Mouse (Mus musculus) layer of hippocampus, adult 9-10 months (tissue): ENCODE results near the gene Dock3.

ENCODE experiments used
- DNase-seq: peaks from one replicate; pipeline ENCODE4 v3.0.0; 2022; ENCODE audit warnings: low spot score

The Dock3 gene

DNA sequence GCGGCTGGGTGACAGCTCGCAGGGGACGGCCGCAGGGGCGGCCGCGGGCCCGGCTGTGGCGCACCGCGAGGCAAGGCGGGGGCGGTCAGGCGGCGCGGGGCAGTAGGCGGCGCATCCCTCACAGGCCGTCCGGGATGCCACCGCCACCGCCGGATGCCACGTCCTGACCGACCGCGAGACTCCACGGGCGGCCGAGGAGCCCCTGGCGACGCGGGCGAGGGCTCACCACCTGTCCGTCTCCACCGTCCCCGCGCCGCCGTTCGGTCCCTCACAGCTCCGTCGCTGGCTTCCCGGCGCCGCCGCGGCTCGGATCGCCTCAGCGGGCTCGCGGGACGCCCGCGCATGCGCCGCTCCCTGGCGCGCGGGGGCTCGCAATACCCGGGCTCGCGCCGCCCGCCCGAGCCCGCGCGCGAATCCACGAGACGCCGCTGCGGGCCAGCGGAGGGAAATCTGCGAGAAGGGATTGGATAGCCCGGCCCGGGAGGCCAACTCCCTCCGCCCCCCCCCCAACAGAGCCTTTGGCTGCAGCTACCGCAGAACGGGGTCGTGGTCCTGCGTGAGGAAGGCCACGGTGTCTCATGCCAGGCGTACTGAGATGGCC is at the start of gene Dock3:
Gene Dock3 (minus strand): TSS at position 371 of the 601 bp plus-strand sequence.
- no peak for DNase-seq

GRCm38 (mm10) chr9:107280322-107281027 is 48.8 kb upstream of the Dock3 start:
- DNase-seq, result no peak

- DNase-seq, result no peak
Measured at GRCm38 (mm10) chr9:107279378-107280321, 47.9 kb upstream of the Dock3 start.

DNA sequence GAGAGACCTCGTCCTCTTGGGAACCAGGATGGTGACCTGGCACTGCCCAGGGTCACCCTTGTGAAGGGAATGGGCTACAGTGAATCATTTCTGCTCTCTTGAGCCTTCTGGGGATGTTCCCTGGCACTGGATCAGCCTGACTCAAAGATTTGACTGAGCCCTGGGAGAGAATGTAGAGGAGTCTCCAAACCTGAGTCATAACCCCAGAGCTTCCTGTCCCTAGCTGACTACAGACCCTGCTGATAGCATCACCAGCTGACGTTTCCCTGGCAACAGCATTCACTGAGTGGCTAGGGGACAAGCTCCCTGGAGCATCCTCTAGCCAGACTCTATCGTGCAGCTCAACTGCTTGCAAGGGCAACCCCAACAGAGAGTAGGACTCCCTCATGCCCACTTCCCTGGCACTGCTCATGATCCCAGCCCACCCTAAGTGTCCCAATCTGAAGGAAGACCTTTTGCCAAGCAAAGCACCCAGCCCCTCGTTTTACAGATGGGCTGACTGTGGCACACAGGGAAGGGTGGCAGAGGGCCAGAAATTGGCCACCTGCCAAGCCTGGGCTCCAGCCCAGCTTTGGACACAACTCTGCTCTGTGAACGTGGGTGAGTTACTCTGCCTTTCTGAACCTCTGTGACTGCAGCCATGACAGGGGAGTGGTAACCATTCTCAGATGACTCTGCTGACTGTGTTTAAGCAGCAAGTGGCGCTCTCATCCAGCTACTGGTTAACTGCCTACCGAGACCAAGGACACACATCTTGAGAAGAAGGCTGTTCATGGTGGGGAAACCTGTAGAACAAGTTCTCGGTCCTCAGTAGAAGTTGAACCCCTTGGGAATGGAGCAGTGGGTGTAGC is 47.0 kb upstream of the Dock3 start:
- DNase-seq, result no peak

- DNase-seq, result no peak
Measured at GRCm38 (mm10) chr9:107278126-107278525, 46.4 kb upstream of the Dock3 start.

DNA sequence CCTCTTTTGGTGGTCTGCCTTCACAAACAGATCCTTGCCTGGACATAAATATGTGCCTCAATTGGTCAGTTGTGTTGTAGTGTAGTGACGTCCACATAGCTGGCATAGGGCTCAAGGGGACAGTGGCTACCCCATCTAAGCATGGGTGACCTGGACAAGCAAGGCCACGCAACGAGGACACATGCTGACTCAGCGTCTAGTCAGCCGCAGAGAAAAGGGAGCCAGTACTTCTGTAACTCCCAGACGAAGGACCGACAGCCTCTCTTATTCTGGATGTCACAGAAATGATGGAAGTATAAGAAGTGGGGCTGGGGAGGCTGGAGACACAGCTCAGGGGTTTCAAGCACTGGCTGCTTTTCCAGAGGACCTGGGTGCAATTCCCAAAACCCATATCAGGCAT is 45.9 kb upstream of the Dock3 start:
- DNase-seq, result no peak

DNA sequence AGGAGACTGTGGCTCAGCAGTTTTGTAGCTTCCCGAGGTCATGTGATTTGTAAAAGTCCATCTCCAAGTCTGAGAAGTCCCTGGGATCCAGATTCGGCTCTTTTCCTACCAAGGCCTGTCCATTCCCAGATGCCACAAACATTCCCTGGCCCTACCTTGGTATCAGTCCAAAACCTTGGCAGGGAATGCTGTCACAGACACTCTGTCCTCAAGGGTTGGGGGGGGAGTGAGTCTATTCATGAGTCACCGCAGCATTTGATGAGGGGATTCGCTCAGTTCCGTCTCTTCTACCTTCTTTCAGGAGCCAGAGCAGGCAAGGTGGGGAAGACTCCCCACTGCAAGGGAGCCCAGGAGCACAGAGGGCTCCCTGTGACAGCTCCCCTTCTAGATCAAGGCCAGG is 44.0 kb upstream of the Dock3 start:
- DNase-seq, result no peak

- no peak for DNase-seq
Measured at GRCm38 (mm10) chr9:107274751-107275150, 43.0 kb upstream of the Dock3 start.

DNA sequence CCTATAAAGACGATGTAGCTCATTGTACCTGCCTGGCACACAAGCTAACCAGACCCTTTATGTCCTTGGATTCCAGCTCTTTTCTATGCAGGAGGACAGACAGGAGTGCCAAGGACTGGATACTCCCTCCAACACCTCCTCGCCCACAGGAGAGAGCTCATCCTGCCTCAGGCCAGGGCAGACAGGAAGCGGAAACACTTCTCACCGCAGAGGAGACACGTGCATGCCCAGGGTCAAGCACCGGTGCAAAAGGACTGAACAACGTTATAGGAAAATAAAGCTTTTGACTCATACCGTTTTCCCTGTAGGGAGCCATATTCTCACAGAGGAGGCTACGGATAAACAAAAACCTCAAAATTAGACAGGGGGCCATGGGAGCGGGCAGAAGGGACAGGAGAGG is 41.5 kb upstream of the Dock3 start:
- DNase-seq, result no peak

GRCm38 (mm10) chr9:107272284-107272683 is 40.6 kb upstream of the Dock3 start:
- DNase-seq, result no peak

GRCm38 (mm10) chr9:107271177-107271938 is 39.6 kb upstream of the Dock3 start:
- no peak for DNase-seq

DNA sequence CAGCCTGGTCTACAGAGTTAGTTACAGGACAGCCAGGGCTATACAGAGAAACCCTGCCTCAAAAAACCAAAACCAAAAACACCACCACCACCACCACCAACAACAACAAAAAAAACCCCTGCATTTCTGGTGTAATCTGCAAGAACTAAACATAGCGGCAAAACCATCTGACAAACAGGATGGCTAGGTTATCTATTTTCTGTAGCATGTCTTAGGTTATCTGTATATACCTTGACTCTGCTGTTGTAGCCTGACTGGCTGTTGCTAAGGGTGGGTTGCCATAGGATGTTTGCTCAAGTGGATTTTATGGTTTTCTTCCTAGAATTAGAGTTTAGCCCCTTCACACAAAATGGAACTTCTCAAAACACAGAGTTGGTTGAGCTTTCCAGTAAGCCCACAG is 38.1 kb upstream of the Dock3 start:
- no peak for DNase-seq

GRCm38 (mm10) chr9:107267721-107268402 is 36.2 kb upstream of the Dock3 start:
- no peak for DNase-seq

- no peak for DNase-seq
Measured at GRCm38 (mm10) chr9:107267028-107267427, 35.3 kb upstream of the Dock3 start.

DNA sequence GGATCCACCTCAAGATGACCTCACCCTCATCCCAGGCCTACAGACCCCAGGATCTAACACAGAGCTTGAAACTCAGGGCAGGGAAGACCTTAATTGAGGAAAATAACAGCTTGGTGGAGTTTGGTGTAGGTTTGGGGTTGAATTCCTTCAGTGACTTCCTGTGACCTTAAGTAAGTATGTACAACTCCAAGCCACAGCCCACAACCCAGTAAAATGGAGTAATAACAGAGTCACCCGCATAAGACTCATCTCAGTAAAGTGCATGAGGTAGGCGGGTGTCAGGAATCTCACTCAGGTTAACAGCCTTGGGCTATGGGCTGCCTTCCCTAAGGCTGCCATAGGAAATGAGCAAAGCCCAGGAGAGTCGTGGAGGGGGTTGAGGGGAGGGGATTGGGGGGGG is 33.0 kb upstream of the Dock3 start:
- no peak for DNase-seq

DNA sequence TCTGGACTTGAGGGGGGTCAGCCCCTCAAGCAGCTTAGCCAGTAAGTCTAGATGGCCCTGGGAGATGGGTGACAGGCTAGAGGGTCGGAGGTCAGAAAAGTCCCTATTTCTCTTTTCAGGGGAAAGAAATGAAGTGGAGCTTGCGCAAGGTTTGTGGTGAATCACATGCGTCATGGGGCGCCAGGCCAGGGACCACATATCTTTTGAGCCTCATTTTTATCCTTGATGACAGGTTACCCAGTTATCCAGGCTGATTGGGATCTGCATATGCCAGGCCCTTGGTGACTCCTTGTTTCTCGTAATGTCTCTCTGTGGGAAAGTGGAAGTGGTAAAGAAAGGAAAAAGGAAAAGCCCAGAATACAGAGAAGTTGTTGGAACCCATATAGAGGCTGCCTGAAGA is 32.2 kb upstream of the Dock3 start:
- no peak for DNase-seq

DNA sequence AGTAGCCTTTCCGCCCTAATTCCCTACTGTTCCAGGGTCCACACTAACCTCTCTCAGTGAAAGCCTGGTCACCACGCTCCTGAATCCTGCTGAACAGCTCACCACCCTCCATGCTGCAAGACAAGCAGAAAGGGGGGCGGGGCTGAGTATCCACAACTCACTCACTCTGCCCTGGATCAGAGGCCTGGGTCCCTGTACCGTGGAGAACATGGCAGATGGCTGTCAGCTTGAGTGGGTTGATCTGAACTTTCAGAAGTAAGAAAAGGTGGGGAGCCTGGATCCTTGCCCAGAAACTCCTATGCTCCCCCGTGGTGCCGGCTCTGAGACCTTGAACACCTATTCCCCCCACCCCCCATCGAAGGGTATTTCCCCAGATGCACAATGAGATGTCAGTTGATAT is 30.7 kb upstream of the Dock3 start:
- no peak for DNase-seq

GRCm38 (mm10) chr9:107261792-107262191 is 30.1 kb upstream of the Dock3 start:
- DNase-seq, result no peak

DNA sequence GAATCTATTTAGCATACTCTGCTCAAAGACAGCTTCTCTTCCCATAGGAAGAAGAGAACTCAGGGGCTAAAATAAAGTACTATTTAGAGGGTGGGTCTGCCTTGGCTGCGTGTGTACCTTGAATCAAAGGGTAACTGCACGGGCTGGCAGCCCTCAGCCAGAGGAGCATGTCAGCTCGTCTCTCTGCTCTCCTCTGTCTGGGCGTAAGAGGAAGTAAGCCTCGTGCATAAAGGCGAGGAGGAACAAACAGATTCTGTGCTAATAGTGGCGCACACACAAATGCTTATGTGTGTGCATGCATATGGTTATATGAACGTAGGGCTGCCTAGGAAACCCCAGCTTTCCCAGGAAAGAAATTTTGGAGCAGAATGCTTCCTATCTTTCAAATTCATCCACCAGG is 29.1 kb upstream of the Dock3 start:
- no peak for DNase-seq

DNA sequence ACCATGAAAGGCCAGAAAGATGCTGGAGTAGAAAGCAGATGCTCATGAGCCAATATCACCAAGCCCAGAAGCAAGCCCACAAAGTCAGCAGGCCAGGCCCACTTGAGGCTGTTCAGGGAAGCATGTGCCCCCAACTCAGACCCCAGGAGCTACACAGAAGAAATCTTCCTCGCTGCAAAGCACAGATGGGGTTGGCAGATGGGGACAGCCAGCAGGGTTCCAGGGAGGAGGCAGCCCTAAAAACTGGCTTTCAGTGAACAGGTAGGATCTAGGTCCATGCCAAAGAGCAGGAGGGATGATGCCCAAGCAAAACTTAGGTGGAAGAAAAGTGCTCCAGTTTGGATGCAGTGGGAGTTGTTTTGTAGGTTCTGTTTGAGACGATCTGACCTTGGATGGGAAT is 28.7 kb upstream of the Dock3 start:
- DNase-seq, result no peak

DNA sequence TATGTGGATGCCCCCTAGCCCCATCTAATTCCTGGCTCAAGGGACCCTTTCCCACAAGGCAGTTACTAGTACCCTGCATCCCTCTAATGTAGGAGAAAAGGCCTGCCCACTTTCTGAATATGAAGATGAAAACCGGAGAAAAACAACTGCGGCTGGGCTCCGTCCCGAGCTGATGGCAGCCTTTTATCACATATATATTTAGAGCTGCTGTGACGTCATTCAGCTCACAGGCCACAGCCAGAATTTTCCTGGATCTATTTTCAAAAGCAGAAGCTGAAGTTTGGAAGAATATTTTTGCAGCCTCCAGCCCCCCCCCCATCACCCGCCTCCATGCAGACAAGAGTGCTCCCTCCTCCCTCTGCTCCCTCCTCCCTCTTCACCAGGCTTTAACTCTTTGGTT is 27.9 kb upstream of the Dock3 start:
- DNase-seq, result no peak
